Mouse (Mus musculus) lung, postnatal 0 days (tissue): ENCODE data around the gene Ttc29.

Experiments
- CTCF ChIP-seq: IDR thresholded peaks from 2 replicates; pipeline ENCODE4 v1.5.1; 2016; ENCODE audit warnings: antibody characterized with exemption, mild to moderate bottlenecking
- EP300 ChIP-seq: IDR thresholded peaks from 2 replicates; pipeline ENCODE4 v1.6.1; 2016; ENCODE audit warnings: antibody characterized with exemption, mild to moderate bottlenecking, control low read depth

DNA sequence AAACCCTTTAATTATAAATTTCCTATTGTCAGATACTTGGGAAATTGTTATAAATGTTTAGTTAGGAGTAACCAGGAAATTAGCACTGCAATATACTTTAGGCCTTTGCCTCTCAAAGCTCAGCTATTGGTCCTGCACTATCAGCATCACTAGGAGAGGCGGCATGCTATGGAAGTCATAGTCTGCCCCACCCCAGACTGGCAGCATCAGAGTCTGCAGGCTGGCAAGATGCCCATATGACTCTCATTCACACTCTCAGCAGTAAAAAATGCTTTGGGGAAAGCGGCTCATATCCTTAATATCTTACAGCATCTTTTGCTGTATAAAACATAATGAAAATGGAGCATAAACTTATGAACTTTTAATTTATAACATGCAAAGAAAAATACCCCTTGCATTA, 64.3 kb downstream of the Ttc29 start:
- no peak for TF ChIP-seq CTCF
- TF ChIP-seq EP300 = no peak
